Mouse (Mus musculus) midbrain, embryonic 14.5 days (tissue): Measurements from ENCODE around the gene Nek1. TPM values are rescaled to one million over a fixed set of nuclear protein-coding genes. Genes with fewer than 3 reads are reported as not detected.
"Not testable (repeated sequence)": the region's sequence is repeated elsewhere in the genome, so short reads cannot be mapped to it uniquely, and the experiment has no call there.

Source experiments
- ATAC-seq: fragments of 200-750 bp; cut with Nextera tagmentation; 2 replicates; pipeline ENCODE4 v1.8.0; 2017; ENCODE audit warnings: moderate number of reproducible peaks, moderate library complexity; ENCODE audit not compliant: low FRiP score, low TSS enrichment
- DNase-seq: peaks from one replicate; pipeline ENCODE4 v3.0.0-alpha.2; 2015
- H3K27ac ChIP-seq: fragments of 300-500 bp; sonication (generic); replicated peaks from 2 replicates; pipeline ENCODE4 v1.5.1; 2014; ENCODE audit warnings: mild to moderate bottlenecking, low read depth, low read length, moderate library complexity
- H3K27me3 ChIP-seq: fragments of 300-500 bp; sonication (generic); 2 replicates; pipeline ENCODE4 v1.6.1; 2014; ENCODE audit warnings: low read length, control low read depth, mixed read lengths; ENCODE audit not compliant: control insufficient read depth, insufficient read depth
- H3K36me3 ChIP-seq: fragments of 300-500 bp; sonication (generic); 2 replicates; pipeline ENCODE4 v1.6.1; 2014; ENCODE audit warnings: low read length, control low read depth; ENCODE audit not compliant: control insufficient read depth, insufficient read depth
- H3K4me1 ChIP-seq: fragments of 300-500 bp; sonication (generic); 2 replicates; pipeline ENCODE4 v1.6.1; 2014; ENCODE audit warnings: mild to moderate bottlenecking, antibody characterized with exemption, low read length, control low read depth; ENCODE audit not compliant: control insufficient read depth, insufficient read depth
- H3K4me2 ChIP-seq: fragments of 300-500 bp; sonication (generic); 2 replicates; pipeline ENCODE4 v1.6.1; 2014; ENCODE audit warnings: mild to moderate bottlenecking, low read length, moderate library complexity
- H3K4me3 ChIP-seq: fragments of 300-500 bp; sonication (generic); replicated peaks from 2 replicates; pipeline ENCODE4 v1.5.1; 2014; ENCODE audit warnings: low read depth, low read length
- H3K9ac ChIP-seq: fragments of 300-500 bp; sonication (generic); replicated peaks from 2 replicates; pipeline ENCODE4 v1.6.1; 2014; ENCODE audit warnings: mild to moderate bottlenecking, low read length, moderate library complexity
- H3K9me3 ChIP-seq: fragments of 300-500 bp; sonication (generic); 2 replicates; pipeline ENCODE4 v1.6.1; 2016; ENCODE audit warnings: low read length, control low read depth, mixed read lengths; ENCODE audit not compliant: control insufficient read depth
- WGBS: fragments of 180-500 bp; shearing (Covaris S2); extraction: QIAGEN DNeasy Blood & Tissue Kit; methylation state at CpG from one replicate; pipeline ENCODE4 v1.1.7; 2014; 5-methylcytosine and 5-hydroxymethylcytosine counted together
- polyA plus RNA-seq: library from polyadenylated mRNA; unstranded; fragments of >200 nt; fragmentation: Nextera tagmentation; extraction: Ambion mirVana; gene quantifications from 2 replicates; pipeline ENCODE4 v1.2.1, GENCODE M21; 2014

Gene Nek1
- polyA plus RNA-seq, 1 experiment from 2014 or later, result 28.3 TPM

DNA sequence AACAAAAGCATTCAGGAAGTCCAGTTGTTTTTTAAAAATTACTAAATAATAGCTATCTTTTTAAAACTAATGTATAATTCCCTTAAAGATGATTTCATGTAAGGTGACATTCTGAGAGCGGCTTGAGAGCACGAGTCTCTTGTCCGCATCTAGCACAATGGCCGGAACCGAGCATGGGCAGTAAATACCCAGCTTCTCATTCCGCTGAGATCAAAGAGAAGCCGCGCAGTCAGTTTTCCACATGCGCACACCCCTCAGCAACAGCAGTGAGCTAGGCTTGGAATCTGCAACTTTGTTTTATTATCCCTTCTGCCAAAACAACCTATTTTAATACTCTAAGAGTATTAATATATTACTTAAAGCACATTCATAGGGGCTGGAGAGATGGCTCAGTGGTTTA is 16.2 kb upstream of the Nek1 start:
- DNase-seq (peak; percentile 9), ATAC-seq (no peak)
- H3K4me3 ChIP-seq, result no peak overlapping the region
- no peak overlapping the region for H3K27ac ChIP-seq
- H3K36me3 ChIP-seq, result no peaks in the 10 kb centered on the region
- H3K27me3 ChIP-seq, result no peaks in the 10 kb centered on the region
- H3K4me1 ChIP-seq, result peaks cover 4% of the 10 kb centered on the region; the same call in 1 of the 2 replicates
- H3K9me3 ChIP-seq, result no peaks in the 10 kb centered on the region
- H3K4me2 ChIP-seq, result no peak overlapping the region
- no peak overlapping the region for H3K9ac ChIP-seq
- WGBS, result 83% methylated on average over 9 of the region's 9 CpGs

DNA sequence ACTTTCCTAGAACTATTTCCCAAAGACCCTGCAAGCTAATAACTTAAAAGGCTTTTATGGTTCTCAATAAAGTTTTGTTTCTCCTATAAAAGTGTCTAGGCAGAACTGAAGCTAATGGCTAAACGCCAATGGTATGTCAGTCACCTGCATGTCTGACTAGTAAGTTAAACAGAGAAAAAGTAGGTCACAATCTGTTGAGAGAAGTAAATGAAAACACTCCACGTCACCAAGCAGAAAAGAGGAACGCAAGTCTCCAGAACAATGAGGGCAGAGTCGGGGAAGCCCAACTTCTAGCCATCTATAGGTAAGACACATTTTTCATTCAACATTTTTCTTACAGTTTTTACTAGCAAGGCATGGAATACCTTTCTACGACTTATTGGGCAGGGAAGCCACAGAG is 14.5 kb upstream of the Nek1 start:
- DNase-seq, result no peak
- Histone ChIP-seq H3K4me3 (no peak overlapping the region), H3K27me3 (no peaks in the 10 kb centered on the region), H3K4me2 (no peak overlapping the region), H3K36me3 (no peaks in the 10 kb centered on the region), H3K4me1 (peaks cover 10% of the 10 kb centered on the region; the same call in 1 of the 2 replicates), H3K27ac (no peak overlapping the region), H3K9ac (no peak overlapping the region), H3K9me3 (no peaks in the 10 kb centered on the region)
- WGBS, result 89% methylated on average over 5 of the region's 5 CpGs
- no peak for ATAC-seq

DNA sequence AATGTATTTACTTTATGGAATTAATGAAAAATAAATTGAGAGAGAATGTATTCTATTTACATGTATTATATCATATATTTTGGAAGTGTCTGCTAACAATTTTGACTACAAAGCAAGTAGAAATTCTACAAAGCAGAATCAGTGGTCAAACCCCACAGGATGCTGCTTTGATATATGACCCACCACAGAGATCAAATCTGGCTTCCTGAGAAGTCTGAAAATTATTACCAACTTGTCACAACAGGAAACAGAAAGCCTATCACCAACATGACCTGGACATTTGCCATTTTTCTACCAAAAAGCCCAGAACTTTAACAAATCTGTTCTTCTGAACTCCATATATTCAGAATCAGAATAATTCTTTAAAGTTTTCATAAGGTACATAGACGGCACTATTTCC is 11.6 kb upstream of the Nek1 start:
- ATAC-seq, result no peak
- no peak overlapping the region for H3K27ac ChIP-seq
- no peaks in the 10 kb centered on the region for H3K27me3 ChIP-seq
- H3K4me2 ChIP-seq, result no peak overlapping the region
- no peaks in the 10 kb centered on the region for H3K36me3 ChIP-seq
- no peak overlapping the region for H3K4me3 ChIP-seq
- peaks cover 16% of the 10 kb centered on the region; the same call in 1 of the 2 replicates for H3K4me1 ChIP-seq
- 60% methylated on average over 1 of the region's 1 CpGs for WGBS
- no peak overlapping the region for H3K9ac ChIP-seq
- DNase-seq, result no peak
- H3K9me3 ChIP-seq, result no peaks in the 10 kb centered on the region

DNA sequence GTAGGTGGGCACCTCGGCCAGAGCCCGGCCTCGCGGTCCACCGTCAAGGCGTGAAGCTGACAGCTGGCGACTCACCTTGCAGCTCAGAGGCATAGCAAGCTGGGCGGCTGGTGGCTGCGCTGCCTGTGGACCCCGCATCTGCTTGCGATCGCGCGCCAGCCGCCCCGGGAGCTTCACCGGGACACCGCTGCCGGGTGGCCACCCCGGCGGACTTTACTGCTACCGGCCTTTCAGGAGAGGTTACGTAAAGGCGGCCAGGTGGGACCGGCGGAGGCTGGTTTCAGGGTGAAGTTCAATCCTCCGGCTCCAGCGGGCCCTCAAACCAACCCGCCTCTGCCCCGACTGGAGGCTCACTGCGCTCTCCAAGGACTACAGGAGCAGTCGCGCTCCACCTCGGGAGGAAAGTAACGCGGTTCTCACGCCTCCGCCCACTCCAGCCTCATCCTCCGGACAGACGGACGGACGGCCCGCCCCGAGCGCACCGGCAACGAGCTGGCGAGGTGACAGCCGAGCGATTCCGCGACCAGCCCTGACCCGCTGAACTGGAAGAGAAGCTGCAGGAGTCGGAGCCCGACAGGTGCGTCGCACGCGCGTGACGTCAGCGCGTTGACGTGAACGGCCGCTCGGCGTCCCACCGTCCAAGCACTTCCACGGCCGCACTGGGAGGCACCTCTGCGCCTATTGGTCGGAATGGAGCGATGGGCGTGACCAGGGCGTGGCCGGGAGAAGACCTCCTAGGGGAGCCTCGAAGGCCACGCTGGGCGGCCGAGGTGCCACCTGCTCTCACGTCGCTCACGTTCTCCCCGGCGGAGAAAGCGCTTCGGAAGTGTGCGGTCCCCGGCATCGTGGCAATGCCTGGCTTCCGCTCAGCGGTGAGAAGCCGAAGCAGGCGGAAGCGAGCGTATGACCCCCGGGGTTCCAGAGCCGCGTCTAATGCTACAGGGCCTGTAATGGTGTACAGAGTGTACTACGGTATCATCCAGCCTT is 10.0 kb upstream of the Nek1 start, which contains the start of gene Clcn3:
Gene Clcn3 (minus strand): TSS at position 600 of the 987 bp plus-strand sequence.
- peak within 1 kb of the TSS; percentile 80 for H3K9ac ChIP-seq
- H3K4me1 ChIP-seq, result peaks cover 16% of the 10 kb centered on the region; the same call in 1 of the 2 replicates
- H3K4me2 ChIP-seq, result peak within 1 kb of the TSS; percentile 96
- DNase-seq (peak; percentile 99), ATAC-seq (peak; percentile 99)
- WGBS, result under 1% methylated on average over 101 of the region's 101 CpGs
- H3K36me3 ChIP-seq, result no peaks in the 10 kb centered on the region
- no peaks in the 10 kb centered on the region for H3K9me3 ChIP-seq
- H3K27ac ChIP-seq, result peak within 1 kb of the TSS; percentile 86
- no peaks in the 10 kb centered on the region for H3K27me3 ChIP-seq
- peak within 1 kb of the TSS; percentile 79 for H3K4me3 ChIP-seq

DNA sequence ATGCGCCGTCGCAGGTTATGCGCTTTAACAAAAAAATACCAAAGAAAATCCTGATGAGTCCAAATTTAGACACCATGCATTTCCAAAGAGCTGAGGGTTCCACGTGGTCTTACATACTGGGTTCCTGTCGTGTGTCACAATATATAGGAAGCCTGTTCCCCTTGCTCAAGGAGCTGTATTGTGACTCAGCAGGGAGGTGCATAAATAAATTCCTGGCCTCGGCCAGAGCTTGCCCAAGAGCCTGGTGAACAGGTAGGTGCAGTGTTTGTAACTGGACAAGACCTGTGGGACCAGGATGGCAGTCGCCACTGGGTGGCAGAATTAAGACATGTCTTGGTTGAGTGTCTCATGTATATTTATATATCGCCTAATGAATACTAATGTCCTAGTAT is 9.3 kb upstream of the Nek1 start:
- H3K9me3 ChIP-seq, result no peaks in the 10 kb centered on the region
- peak overlapping the region; percentile 86 for H3K27ac ChIP-seq
- DNase-seq (peak; percentile 78), ATAC-seq (peak; percentile 72)
- no peaks in the 10 kb centered on the region for H3K36me3 ChIP-seq
- H3K4me1 ChIP-seq, result peaks cover 16% of the 10 kb centered on the region; the same call in 1 of the 2 replicates
- no peaks in the 10 kb centered on the region for H3K27me3 ChIP-seq
- peak overlapping the region; percentile 96 for H3K4me2 ChIP-seq
- 8% methylated on average over 9 of the region's 9 CpGs for WGBS
- H3K4me3 ChIP-seq, result peak overlapping the region; percentile 79
- H3K9ac ChIP-seq, result peak overlapping the region; percentile 80

DNA sequence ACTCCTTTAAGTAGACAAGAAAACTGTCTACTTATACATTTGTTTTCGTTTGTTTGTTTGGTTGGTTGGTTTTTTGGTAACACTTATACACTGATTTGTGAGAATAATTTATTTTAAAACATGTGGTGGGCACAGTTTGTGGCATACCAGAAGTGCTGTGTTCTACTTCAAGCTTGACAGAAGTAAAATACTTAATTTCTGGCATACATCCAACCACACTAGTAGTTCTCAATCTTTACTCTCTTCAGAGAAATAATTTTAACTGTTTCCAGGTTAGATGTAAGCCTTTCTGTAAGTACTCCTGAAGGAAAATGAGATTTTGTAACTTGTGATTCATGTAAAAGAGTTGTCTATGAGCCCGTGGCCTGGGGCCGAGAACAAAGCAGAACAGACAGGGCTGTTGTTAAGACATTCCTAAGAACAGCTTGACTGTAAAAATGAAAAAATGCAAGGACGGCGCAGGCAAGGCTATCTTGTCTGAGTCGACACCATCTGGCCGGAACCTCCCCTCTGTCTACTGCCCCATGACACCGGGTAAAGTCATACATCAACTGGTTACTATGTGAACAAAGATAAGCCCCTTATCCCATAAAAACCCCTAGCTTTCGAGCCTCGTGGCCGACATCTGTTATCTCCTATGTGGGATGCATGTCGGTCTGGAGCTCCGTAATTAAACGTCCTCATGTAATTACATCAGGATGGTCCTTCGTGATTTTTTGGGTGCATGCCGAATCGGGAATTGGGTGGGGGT is 8.6 kb upstream of the Nek1 start:
- H3K4me2 ChIP-seq, result peak overlapping the region; percentile 96
- not testable (repeated sequence) for H3K4me3 ChIP-seq, ATAC-seq, H3K36me3 ChIP-seq, H3K27ac ChIP-seq, DNase-seq, H3K9me3 ChIP-seq, H3K27me3 ChIP-seq
- peaks cover 16% of the 10 kb centered on the region; the same call in 1 of the 2 replicates for H3K4me1 ChIP-seq
- WGBS, result 91% methylated on average over 17 of the region's 17 CpGs
- H3K9ac ChIP-seq, result peak overlapping the region; percentile 80; the same call in 1 of the 2 replicates

DNA sequence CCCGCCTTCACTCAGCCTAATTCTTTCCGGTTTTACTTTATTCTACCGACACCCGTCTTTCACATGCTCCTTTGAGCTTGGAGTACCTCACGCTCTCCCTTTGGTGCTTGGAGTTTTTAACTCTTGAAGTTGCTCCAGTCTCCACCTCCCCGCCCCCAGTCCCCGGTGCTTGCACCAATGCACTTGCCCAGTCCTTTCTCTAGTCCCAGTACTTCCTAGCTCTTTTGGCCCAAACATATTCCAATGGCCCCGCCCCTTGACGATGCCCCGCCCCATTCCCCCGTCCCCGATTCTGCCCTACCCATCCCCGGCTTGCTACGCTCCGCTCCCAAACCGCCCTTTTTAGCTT is 460 bp upstream of the Nek1 start:
- peak overlapping the region; percentile 89 for H3K27ac ChIP-seq
- H3K36me3 ChIP-seq, result no peaks in the 10 kb centered on the region
- peaks cover 9% of the 10 kb centered on the region for H3K4me1 ChIP-seq
- H3K9ac ChIP-seq, result peak overlapping the region; percentile 77; the same call in 1 of the 2 replicates
- peak overlapping the region; percentile 63 for H3K4me2 ChIP-seq
- peak overlapping the region; percentile 86 for H3K4me3 ChIP-seq
- DNase-seq (no peak), ATAC-seq (no peak; the same call in 1 of the 2 replicates)
- 1% methylated on average over 16 of the region's 16 CpGs for WGBS
- no peaks in the 10 kb centered on the region for H3K9me3 ChIP-seq
- H3K27me3 ChIP-seq, result no peaks in the 10 kb centered on the region

DNA sequence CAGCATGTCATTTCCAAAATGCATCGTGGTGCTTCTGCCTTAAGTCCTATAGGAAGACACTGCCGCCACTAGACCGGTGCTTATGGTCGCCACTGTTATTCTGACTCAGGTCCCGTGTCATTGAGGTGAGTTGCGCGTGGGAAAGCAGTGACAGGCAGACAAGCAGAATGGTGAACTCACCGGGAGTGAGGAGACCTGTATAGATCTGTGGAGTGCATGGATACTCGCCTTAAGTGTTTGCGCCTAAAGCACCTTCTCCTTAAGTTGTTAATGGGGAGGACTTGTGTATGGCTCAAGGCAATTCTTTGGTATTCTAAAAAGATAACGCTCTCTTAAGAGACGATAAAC is 618 bp downstream of the Nek1 start:
- Histone ChIP-seq H3K9ac (peak overlapping the region; percentile 77), H3K27ac (peak overlapping the region; percentile 89), H3K4me1 (peaks cover 9% of the 10 kb centered on the region), H3K9me3 (peaks cover 8% of the 10 kb centered on the region), H3K36me3 (no peaks in the 10 kb centered on the region), H3K4me3 (peak overlapping the region; percentile 86), H3K27me3 (no peaks in the 10 kb centered on the region), H3K4me2 (peak overlapping the region; percentile 77)
- WGBS, result 8% methylated on average over 12 of the region's 12 CpGs
- DNase-seq, result no peak
- ATAC-seq, result no peak; the same call in 1 of the 2 replicates
